In genomic region chr11:56335937-56336336, GRCm38 (mm10) we compare ENCODE assay signal across 17 mouse cellular contexts.
DNase-seq lines count a peak whose midpoint lies in the region.
"Had no signal": no experiment of that assay in that cellular context is flagged by ENCODE, and none has a peak within 500 bp of the region (broad histone marks: within the 10 kb centered on the region; RNA-seq: fewer than 3 reads in every experiment).

No protein-coding gene starts in this region.

- DNase-seq in layer of hippocampus, adult 18-20 months (ENCODE audit: low spot score in 2 of 2), result peak; percentile 64 to 66
- DNase-seq in layer of hippocampus, postnatal 10 days (ENCODE audit: low spot score in 2 of 2), result no peak
- DNase-seq in right cerebral cortex, postnatal 25 days, result peak; percentile 52
- no peak for DNase-seq in right cerebral cortex, postnatal 4 days
- DNase-seq in layer of hippocampus, postnatal 14 days (ENCODE audit: low spot score in 2 of 2), result peak; percentile 7 to 50
- no peak for DNase-seq in heart, postnatal 4 days
- no peak for DNase-seq in embryo, embryonic 10 days (ENCODE audit: low spot score)
- DNase-seq: adrenal gland, postnatal 14 days; cerebellum, adult 18-20 months; cerebellum, postnatal 10 days; gastrocnemius, postnatal 10 days; heart, postnatal 10 days; kidney, adult 11 months; kidney, postnatal 25 days; liver, postnatal 0 days; lung, postnatal 36 days; thymus, postnatal 4 days had no signal

Comparison
In these comparisons a context has a peak if more than half of its experiments do, and no peak if none do; other contexts are left out.
1. DNase-seq: peak in layer of hippocampus, adult 18-20 months (2 of 2), right cerebral cortex, postnatal 25 days (single experiment) and layer of hippocampus, postnatal 14 days (2 of 2); none in layer of hippocampus, postnatal 10 days (0 of 2), right cerebral cortex, postnatal 4 days (single experiment), heart, postnatal 4 days (single experiment) and embryo, embryonic 10 days (single experiment).